In genomic region chr7:80026990-80027635, GRCm38 (mm10) we compare ENCODE assay signal across 9 mouse cellular contexts. TPM values are rescaled to one million over a fixed set of nuclear protein-coding genes. Genes with fewer than 3 reads are reported as not detected.
A peak's percentile ranks its signal among the peaks of the same experiment; 100 is the strongest.
DNase-seq lines count a peak whose midpoint lies in the region; ATAC-seq and TF ChIP-seq lines count a peak whose summit lies in the region.
"Had no signal": no experiment of that assay in that cellular context is flagged by ENCODE, and none has a peak within 500 bp of the region (broad histone marks: within the 10 kb centered on the region; RNA-seq: fewer than 3 reads in every experiment).

No protein-coding gene starts in this region.

- peak overlapping the region; percentile 91 for H3K27ac ChIP-seq in embryonic fibroblast, embryonic 13.5 days (ENCODE audit: insufficient read depth, low read length)
- H3K27ac ChIP-seq in heart, embryonic 13.5 days (replicated peaks), result peak overlapping the region; percentile 98
- H3K27ac ChIP-seq in kidney, embryonic 16.5 days (ENCODE audit: low read length), result peak overlapping the region; percentile 99
- peak overlapping the region; percentile 93 for H3K27ac ChIP-seq in liver, embryonic 15.5 days (replicated peaks)
- H3K27ac ChIP-seq in neural tube, embryonic 11.5 days (ENCODE audit: low read depth, low read length), result peak overlapping the region; percentile 93
- peak overlapping the region; percentile 99 for H3K27ac ChIP-seq in stomach, postnatal 0 days (replicated peaks)

- peak overlapping the region; percentile 65 for H3K4me3 ChIP-seq in embryonic fibroblast, embryonic 13.5 days (ENCODE audit: insufficient read depth, low read length)
- peak overlapping the region; percentile 89 for H3K4me3 ChIP-seq in heart, embryonic 13.5 days
- H3K4me3 ChIP-seq in kidney, embryonic 16.5 days (ENCODE audit: low read length), result peak overlapping the region; percentile 61
- H3K4me3 ChIP-seq in liver, embryonic 15.5 days (replicated peaks), result peak overlapping the region; percentile 72
- H3K4me3 ChIP-seq in neural tube, embryonic 11.5 days (ENCODE audit: low read depth, low read length), result peak overlapping the region; percentile 85
- peak overlapping the region; percentile 87 for H3K4me3 ChIP-seq in stomach, postnatal 0 days (ENCODE audit: low read depth, low read length)

- TF ChIP-seq EP300 in stomach, postnatal 0 days (optimal IDR thresholded peaks at IDR 0.05), result no peak

- peak overlapping the region; percentile 98 for H3K9ac ChIP-seq in heart, embryonic 13.5 days
- peak overlapping the region; percentile 96 for H3K9ac ChIP-seq in kidney, embryonic 16.5 days (replicated peaks; ENCODE audit: low read length)
- H3K9ac ChIP-seq in liver, embryonic 15.5 days, result peak overlapping the region; percentile 70
- peak overlapping the region; percentile 96 for H3K9ac ChIP-seq in neural tube, embryonic 11.5 days (ENCODE audit: low read length)
- peak overlapping the region; percentile 94 for H3K9ac ChIP-seq in stomach, postnatal 0 days (ENCODE audit: low read length)

- no peaks in the 10 kb centered on the region for H3K27me3 ChIP-seq in heart, embryonic 13.5 days (replicated peaks)
- no peaks in the 10 kb centered on the region for H3K27me3 ChIP-seq in kidney, embryonic 16.5 days (ENCODE audit: insufficient read depth, low read length)
- peaks cover 54% of the 10 kb centered on the region for H3K27me3 ChIP-seq in liver, embryonic 15.5 days
- no peaks in the 10 kb centered on the region for H3K27me3 ChIP-seq in neural tube, embryonic 11.5 days (ENCODE audit: control insufficient read depth, insufficient read depth, low read length)
- no peaks in the 10 kb centered on the region for H3K27me3 ChIP-seq in stomach, postnatal 0 days (ENCODE audit: control insufficient read depth, insufficient read depth, low read length)
- H3K27me3 ChIP-seq: Patski had no signal

- H3K9me3 ChIP-seq in heart, embryonic 13.5 days, result no peaks in the 10 kb centered on the region
- no peaks in the 10 kb centered on the region for H3K9me3 ChIP-seq in kidney, embryonic 16.5 days (ENCODE audit: low read length)
- no peaks in the 10 kb centered on the region for H3K9me3 ChIP-seq in liver, embryonic 15.5 days (replicated peaks)
- H3K9me3 ChIP-seq in neural tube, embryonic 11.5 days (ENCODE audit: control insufficient read depth, low read length), result no peaks in the 10 kb centered on the region
- no peaks in the 10 kb centered on the region for H3K9me3 ChIP-seq in stomach, postnatal 0 days (ENCODE audit: control insufficient read depth, low read length)

- under 1% methylated on average over 67 of the region's 71 CpGs for WGBS in heart, embryonic 13.5 days
- under 1% methylated on average over 59 of the region's 71 CpGs for WGBS in kidney, embryonic 16.5 days
- WGBS in liver, embryonic 15.5 days (ENCODE audit: insufficient replicate concordance), result under 1% methylated on average over 71 of the region's 71 CpGs
- WGBS in neural tube, embryonic 11.5 days, result under 1% methylated on average over 52 of the region's 71 CpGs
- WGBS in stomach, postnatal 0 days, result under 1% methylated on average over 24 of the region's 71 CpGs

- H3K4me1 ChIP-seq in embryonic fibroblast, embryonic 13.5 days (ENCODE audit: control insufficient read depth, insufficient read depth, low read length), result peaks cover 10% of the 10 kb centered on the region; the same call in 1 of the 2 replicates
- H3K4me1 ChIP-seq in heart, embryonic 13.5 days, result peaks cover 53% of the 10 kb centered on the region
- peaks cover 41% of the 10 kb centered on the region for H3K4me1 ChIP-seq in kidney, embryonic 16.5 days (ENCODE audit: insufficient read depth, low read length)
- peaks cover 67% of the 10 kb centered on the region for H3K4me1 ChIP-seq in liver, embryonic 15.5 days (replicated peaks)
- peaks cover 22% of the 10 kb centered on the region for H3K4me1 ChIP-seq in neural tube, embryonic 11.5 days (ENCODE audit: control insufficient read depth, insufficient read depth, low read length)
- H3K4me1 ChIP-seq in stomach, postnatal 0 days (replicated peaks; ENCODE audit: control insufficient read depth, insufficient read depth), result 0 out of 2 replicates have a peak, but pooled peaks cover 3% of the 10 kb centered on the region

- no peak for TF ChIP-seq CTCF in embryonic fibroblast, embryonic 13.5 days (IDR thresholded peaks at IDR 0.05; ENCODE audit: borderline replicate concordance, insufficient read depth, low read length)
- no peak for TF ChIP-seq CTCF in stomach, postnatal 0 days (IDR thresholded peaks at IDR 0.05; ENCODE audit: low read depth)

- no peaks in the 10 kb centered on the region for H3K36me3 ChIP-seq in heart, embryonic 13.5 days
- no peaks in the 10 kb centered on the region for H3K36me3 ChIP-seq in kidney, embryonic 16.5 days (ENCODE audit: insufficient read depth, low read length)
- H3K36me3 ChIP-seq in liver, embryonic 15.5 days (replicated peaks), result no peaks in the 10 kb centered on the region
- no peaks in the 10 kb centered on the region for H3K36me3 ChIP-seq in neural tube, embryonic 11.5 days (ENCODE audit: control insufficient read depth, insufficient read depth, low read length)
- no peaks in the 10 kb centered on the region for H3K36me3 ChIP-seq in stomach, postnatal 0 days (ENCODE audit: control insufficient read depth, insufficient read depth, low read length)

- peak; percentile 65 for DNase-seq in layer of hippocampus, adult 11-12 months (ENCODE audit: low spot score)
- no peak for DNase-seq in layer of hippocampus, adult 9-10 months (ENCODE audit: low spot score)
- peak; percentile 66 for DNase-seq in neural tube, embryonic 11.5 days (ENCODE audit: low spot score)
- DNase-seq in stomach, postnatal 0 days (ENCODE audit: low spot score), result peak; percentile 84

- no peak for ATAC-seq in heart, embryonic 13.5 days (ENCODE audit: extremely low read depth, insufficient number of reproducible peaks, low FRiP score, low TSS enrichment)
- ATAC-seq in kidney, embryonic 16.5 days (ENCODE audit: low FRiP score, low TSS enrichment), result peak; percentile 2; the same call in 1 of the 2 replicates
- ATAC-seq in liver, embryonic 15.5 days (ENCODE audit: insufficient read depth), result no peak
- no peak; the same call in 1 of the 2 replicates for ATAC-seq in neural tube, embryonic 11.5 days (ENCODE audit: insufficient read depth, low FRiP score, low TSS enrichment)
- peak; percentile 11; the same call in 1 of the 2 replicates for ATAC-seq in stomach, postnatal 0 days (ENCODE audit: low FRiP score, low TSS enrichment)
- ATAC-seq: Patski had no signal

- peak; percentile 30; the same call in 1 of the 2 replicates for TF ChIP-seq POLR2A in embryonic fibroblast, embryonic 13.5 days (IDR thresholded peaks at IDR 0.05; ENCODE audit: low read depth, low read length)

- H3K4me2 ChIP-seq in heart, embryonic 13.5 days, result peak overlapping the region; percentile 96
- peak overlapping the region; percentile 86 for H3K4me2 ChIP-seq in kidney, embryonic 16.5 days (replicated peaks; ENCODE audit: low read depth, low read length)
- H3K4me2 ChIP-seq in liver, embryonic 15.5 days, result peak overlapping the region; percentile 94
- peak overlapping the region; percentile 78 for H3K4me2 ChIP-seq in neural tube, embryonic 11.5 days (ENCODE audit: low read depth)
- H3K4me2 ChIP-seq in stomach, postnatal 0 days (replicated peaks; ENCODE audit: low read depth), result peak overlapping the region; percentile 83

RNA-seq across cellular contexts. Expression of gene Zfp710, which starts 2.5 kb away (rescaled TPM):
- polyA plus RNA-seq in embryonic fibroblast, embryonic 13.5 days (2011; ENCODE audit: insufficient read length, low read depth, missing spikeins), result 7.7 and 8.7 TPM in 2 replicates
- polyA plus RNA-seq in heart, embryonic 13.5 days (2015; fragmentation: Nextera tagmentation; extraction: Ambion mirVana), result 11.6 and 12.1 TPM in 2 replicates
- 22.6 and 24.7 TPM in 2 replicates for polyA plus RNA-seq in kidney, embryonic 16.5 days (2015; fragmentation: Nextera tagmentation; extraction: Ambion mirVana)
- polyA plus RNA-seq in liver, embryonic 15.5 days (2015; fragmentation: Nextera tagmentation; extraction: Ambion mirVana), result 5.6 and 7.4 TPM in 2 replicates
- polyA plus RNA-seq in neural tube, embryonic 11.5 days (2014; fragmentation: Nextera tagmentation; extraction: Ambion mirVana), result 21.9 and 24.8 TPM in 2 replicates
- 10.3 and 12.0 TPM in 2 replicates for polyA plus RNA-seq in stomach, postnatal 0 days (2015; fragmentation: Nextera tagmentation; extraction: Ambion mirVana)

Comparison
In these comparisons a context has a peak if more than half of its experiments do, and no peak if none do; other contexts are left out.
1. ATAC-seq: peak in kidney, embryonic 16.5 days (single experiment) and stomach, postnatal 0 days (single experiment); none in heart, embryonic 13.5 days (single experiment), liver, embryonic 15.5 days (single experiment) and neural tube, embryonic 11.5 days (single experiment).
2. Peak in every context shown above with its lines, with median percentiles within 50 percentile points of each other: H3K27ac ChIP-seq, H3K4me3 ChIP-seq, H3K4me2 ChIP-seq and H3K9ac ChIP-seq.